Mouse (Mus musculus) splenic B cell, adult 2 months (primary cell): ENCODE results near the gene Fbxl14.

Experiments used
- DNase-seq: peaks from one replicate; pipeline ENCODE4 v3.0.0-alpha.2; 2011; ENCODE audit warnings: low read depth, low spot score
- H3K27me3 ChIP-seq: 2 replicates; pipeline ENCODE4 v1.6.1; 2012; ENCODE audit warnings: mild to moderate bottlenecking, low read length, moderate library complexity, mixed read lengths; ENCODE audit not compliant: control insufficient read depth, poor library complexity, insufficient read depth, severe bottlenecking
- H3K36me3 ChIP-seq: 2 replicates; pipeline ENCODE4 v1.6.1; 2012; ENCODE audit warnings: mild to moderate bottlenecking, low read length, moderate library complexity, mixed read lengths; ENCODE audit not compliant: control insufficient read depth, poor library complexity, insufficient read depth, severe bottlenecking

Fbxl14 gene

DNA sequence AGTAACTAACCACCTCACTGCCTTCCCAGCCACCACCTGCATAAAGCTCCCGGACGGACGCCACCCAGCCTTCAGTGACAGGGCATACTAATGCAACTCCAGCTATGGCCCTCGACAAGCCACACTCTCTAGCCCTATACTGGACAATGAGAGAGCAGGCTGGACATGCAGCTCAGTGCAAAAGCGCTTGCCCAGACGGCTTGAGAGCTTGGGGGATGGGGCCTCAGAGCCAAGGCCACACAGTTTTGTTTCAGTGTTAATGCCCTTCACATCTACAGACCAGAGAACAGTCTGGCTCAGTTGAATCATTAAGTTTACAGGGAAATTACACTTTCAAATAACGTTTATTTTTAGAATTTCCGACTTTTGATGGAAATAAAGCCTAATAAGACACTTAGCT is 21.3 kb upstream of the Fbxl14 start:
- no peak for DNase-seq
- Histone ChIP-seq H3K36me3 (no peaks in the 10 kb centered on the region), H3K27me3 (no peaks in the 10 kb centered on the region)

DNA sequence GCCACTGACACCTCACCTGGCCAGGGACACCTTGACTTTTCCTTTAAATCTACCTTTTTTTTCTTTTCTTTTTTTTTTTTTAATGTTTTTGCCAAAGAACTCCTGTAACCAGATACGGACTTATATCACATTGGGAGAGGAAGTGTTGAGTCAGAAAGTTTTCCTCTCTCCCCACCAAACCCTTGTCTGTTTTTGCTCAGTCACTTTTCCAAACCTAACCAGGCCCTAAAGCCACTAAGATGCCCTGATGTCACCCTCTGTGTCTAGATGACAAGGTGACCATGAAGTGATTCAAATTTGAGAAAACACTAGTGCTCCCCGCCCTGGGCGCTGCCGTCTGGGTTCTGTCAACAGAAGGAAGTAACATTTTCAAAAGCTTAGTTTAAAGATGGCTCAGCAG is 20.4 kb upstream of the Fbxl14 start:
- no peaks in the 10 kb centered on the region for H3K36me3 ChIP-seq
- no peaks in the 10 kb centered on the region for H3K27me3 ChIP-seq
- no peak for DNase-seq

DNA sequence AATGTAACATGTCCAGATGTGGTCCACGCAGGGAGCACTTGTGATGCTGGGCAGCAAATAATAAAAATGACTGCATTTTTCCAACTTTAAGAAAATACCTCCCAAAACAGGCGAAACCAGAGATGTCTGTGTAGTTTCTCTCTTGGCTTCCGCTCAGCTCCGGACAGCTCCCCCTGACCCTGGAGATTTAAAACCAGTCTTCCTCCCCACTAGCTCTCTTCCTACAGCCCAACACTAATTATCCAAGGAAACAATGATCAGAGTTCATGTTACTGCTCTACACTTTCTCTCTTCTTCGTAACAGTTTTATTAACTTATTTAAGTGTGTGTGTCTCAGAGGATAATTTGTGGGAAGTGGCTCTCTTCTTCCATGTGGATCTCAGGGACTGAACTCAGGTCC is 19.1 kb upstream of the Fbxl14 start:
- DNase-seq: no peak
- H3K36me3 ChIP-seq: no peaks in the 10 kb centered on the region
- no peaks in the 10 kb centered on the region for H3K27me3 ChIP-seq

DNA sequence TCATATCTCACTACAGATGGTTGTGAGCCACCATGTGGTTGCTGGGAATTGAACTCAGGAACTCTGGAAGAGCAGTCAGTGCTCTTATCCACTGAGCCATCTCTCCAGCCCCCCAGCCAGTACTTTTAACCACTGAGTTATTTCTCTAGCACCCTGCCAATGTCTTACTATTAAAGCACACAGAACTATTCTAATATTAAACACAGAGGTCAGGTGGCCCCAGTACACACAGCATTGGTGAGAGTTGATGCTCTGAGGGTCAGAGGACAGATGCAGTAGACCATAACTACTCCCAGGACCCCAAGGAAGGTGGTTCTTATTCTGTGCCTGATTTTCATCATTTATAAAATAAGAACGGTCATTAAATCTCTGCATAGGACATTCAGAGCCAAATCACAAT is 13.3 kb upstream of the Fbxl14 start:
- no peak for DNase-seq
- Histone ChIP-seq H3K27me3 (no peaks in the 10 kb centered on the region), H3K36me3 (no peaks in the 10 kb centered on the region)

DNA sequence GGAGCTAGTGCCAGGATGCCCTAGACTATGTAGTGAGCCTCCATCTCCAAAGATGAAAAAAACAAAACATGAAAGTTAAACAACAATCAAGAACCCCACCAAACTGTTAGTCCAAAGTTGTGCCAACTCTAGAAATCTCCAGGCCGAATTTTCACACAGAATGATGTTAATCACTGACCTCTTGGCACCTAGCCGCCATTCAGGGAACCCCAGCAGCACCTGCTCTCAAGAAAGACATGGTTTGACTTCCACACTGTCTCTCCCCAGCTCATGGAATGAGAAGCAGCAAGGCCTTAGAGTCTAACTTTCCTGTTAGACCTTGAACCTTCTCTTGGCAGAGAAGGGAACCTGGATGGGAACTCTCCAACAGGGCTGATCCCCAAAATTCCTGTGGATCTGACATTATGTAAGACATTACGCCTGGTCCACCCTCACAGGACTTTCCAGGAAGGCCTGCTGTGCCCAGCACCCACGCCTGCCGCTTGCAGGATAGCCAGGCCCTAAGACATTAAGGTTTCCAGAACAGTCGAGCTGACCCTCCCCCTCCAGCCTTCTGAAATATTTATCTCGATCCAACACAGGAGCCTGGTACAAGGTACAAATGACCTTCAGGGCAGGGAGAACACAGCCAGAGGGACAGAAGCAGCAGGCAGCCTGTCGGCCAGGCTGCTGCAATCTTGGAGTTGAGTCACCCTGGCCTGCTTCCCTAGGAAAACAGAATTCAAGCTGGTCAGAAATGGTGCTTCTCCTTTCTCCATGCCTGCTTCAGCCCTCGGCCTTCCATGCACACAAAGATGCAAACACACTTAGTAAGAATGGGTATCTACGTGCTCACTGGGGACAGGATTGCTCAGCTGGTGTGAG is 12.3 kb upstream of the Fbxl14 start:
- Histone ChIP-seq H3K27me3 (no peaks in the 10 kb centered on the region), H3K36me3 (no peaks in the 10 kb centered on the region)
- no peak for DNase-seq

DNA sequence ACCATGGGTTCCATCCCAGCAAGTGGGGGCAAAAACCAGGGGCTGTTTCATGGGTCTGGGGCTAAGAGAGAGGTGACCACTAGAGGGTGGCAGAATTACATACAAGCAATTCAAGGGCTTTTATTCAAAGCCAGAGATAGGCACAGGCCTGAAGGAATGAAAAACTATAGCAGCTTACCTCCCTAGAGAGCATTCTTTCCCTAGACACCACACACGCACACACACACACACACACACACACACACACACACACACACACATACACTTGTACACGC is 11.7 kb upstream of the Fbxl14 start:
- H3K27me3 ChIP-seq: no peaks in the 10 kb centered on the region
- DNase-seq: peak; percentile 25
- H3K36me3 ChIP-seq: no peaks in the 10 kb centered on the region

DNA sequence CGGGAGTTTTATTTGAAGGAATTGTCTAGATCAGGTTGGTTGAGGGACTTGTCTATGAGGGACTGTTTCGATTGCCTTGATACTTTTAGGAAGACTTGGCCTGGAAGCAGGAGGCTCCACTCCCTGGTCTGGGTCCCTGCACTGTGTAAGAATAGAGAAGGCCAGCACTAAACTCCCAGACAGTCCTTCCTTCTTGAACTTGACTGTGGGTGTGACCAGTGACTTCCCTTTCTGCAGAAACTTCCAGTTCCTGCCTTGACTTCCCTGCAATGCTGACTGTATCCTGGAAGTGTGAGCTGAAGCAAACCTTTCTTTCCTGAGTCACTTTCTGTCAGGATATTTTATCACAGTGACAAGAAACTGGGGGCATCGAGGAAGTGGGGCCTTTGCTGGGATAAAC is 8.7 kb upstream of the Fbxl14 start:
- no peaks in the 10 kb centered on the region for H3K27me3 ChIP-seq
- no peak for DNase-seq
- no peaks in the 10 kb centered on the region for H3K36me3 ChIP-seq

DNA sequence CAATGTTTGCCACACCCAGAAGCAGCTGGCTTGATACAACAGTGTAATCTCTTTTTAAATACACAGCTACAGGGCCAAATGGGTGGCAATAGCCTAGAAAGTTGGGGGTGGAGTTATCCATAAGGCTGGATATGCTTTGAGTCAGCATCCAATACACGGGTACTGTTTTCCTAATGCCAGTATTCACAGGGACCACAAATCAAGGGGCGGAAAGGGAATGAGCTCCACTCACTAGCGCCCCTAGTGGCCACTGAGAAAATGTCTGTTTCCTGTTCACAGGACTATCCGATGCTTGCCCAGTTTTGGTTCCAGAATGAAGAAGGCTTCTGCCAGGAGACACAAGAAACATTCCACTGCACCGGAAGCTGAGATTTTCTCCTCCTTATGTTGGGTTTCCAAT is 7.3 kb upstream of the Fbxl14 start:
- Histone ChIP-seq H3K36me3 (no peaks in the 10 kb centered on the region), H3K27me3 (no peaks in the 10 kb centered on the region)
- peak; percentile 70 for DNase-seq

DNA sequence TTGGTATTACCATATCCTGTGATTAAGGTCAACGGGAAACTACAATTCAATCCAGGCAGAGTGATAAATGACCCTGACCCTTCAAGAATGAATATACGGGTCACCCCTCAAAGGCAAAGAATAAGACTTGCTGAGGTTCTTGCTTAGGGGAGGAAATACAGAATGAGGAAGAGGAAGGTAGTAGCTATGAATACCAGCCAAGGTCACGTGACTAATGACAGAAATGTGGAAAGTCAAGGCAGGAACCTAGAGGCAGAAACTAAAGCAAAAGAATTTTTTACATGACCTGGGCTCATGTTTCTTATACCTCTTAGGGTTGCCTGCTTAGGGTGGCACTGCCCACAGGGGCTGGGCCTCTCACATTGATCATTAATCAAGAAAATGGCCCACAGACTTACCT is 6.8 kb upstream of the Fbxl14 start:
- Histone ChIP-seq H3K27me3 (no peaks in the 10 kb centered on the region), H3K36me3 (no peaks in the 10 kb centered on the region)
- peak; percentile 31 for DNase-seq

DNA sequence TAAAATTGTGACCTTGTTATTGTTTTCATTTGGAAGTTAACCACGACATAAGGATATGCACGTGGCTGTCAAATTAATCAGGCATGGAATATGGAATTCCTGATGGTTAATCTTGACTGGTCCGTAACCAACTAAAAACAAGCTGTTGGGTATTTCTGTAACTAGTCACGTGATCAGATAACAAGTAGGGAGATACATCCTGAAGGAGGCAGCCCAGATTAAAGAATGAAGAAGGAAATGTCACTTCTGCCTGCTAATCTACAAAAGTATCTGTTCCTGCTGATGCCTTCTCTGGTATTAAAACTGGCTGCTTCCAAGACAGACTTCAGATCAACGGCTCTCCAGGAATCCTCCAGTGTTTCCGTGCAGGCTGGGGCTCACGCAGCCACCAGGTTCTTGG is 6.0 kb upstream of the Fbxl14 start:
- H3K27me3 ChIP-seq: no peaks in the 10 kb centered on the region
- DNase-seq: no peak
- H3K36me3 ChIP-seq: no peaks in the 10 kb centered on the region

DNA sequence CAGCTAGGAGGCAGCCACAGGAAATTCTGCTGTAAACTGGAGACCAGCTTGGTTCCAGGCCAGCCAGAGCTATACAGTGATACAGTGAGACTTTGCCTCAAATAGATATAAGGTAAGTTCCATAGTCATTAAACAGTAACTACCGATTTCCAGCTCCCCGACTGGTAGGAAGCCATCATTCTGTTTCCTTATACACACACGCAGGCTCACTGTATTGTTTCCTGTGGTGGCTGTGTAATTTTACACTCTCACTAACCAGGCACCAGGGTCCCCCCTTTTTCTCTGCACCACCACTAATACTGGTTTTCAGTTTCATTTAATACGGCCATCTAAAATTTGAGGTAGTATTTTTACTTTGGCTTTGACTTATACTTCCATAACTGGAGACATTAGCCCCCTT is 5.5 kb upstream of the Fbxl14 start:
- no peaks in the 10 kb centered on the region for H3K27me3 ChIP-seq
- no peak for DNase-seq
- H3K36me3 ChIP-seq: no peaks in the 10 kb centered on the region

DNA sequence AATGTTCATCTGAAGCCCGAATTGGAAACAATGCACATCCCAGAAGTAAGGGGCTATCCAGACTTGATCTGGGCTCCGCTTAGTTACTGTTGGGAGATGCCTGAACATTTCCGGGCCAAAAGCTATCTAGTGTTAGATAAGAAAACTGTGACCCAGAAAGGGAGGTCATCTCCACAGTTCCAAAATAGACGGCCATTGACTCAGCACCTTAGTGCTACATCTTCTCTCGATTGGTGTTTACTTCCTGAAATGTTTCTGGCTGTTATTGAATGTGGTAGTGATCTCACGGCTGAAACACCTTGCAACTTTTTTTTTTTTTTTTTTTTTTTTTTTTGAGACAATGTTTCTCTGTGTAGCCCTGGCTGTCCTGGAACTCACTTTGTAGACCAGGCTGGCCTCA is 3.5 kb upstream of the Fbxl14 start:
- H3K36me3 ChIP-seq: no peaks in the 10 kb centered on the region
- DNase-seq: no peak
- no peaks in the 10 kb centered on the region for H3K27me3 ChIP-seq

DNA sequence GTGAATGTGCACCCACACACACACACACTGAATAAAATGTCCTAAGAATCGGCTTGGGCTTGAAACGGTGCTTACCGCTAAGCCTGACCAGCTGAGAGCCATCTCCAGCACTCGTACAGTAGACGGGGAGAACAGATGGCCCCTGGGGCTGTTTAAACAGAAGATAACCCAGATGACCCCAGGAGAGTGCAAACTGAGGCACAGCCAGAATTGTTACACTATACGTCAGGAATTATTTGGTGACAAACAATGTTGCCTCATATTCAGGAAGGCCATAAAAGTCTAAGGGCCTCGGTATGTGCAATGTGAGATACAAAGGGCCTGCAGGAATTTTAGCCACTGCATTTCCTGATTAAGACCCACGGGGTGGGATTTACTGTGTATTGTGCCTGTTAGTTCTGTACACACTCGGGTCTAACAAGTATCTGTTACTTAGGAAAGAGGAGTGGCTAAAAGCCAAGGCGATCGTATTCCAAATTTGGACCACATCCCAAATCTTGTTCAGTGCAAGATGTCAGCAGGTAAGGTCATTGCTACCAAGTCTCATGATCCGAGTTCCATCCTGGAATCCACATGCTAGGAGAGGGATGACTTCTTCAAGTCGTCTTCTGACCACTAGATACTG is 1.7 kb upstream of the Fbxl14 start:
- H3K27me3 ChIP-seq: no peaks in the 10 kb centered on the region
- DNase-seq: no peak
- no peaks in the 10 kb centered on the region for H3K36me3 ChIP-seq

DNA sequence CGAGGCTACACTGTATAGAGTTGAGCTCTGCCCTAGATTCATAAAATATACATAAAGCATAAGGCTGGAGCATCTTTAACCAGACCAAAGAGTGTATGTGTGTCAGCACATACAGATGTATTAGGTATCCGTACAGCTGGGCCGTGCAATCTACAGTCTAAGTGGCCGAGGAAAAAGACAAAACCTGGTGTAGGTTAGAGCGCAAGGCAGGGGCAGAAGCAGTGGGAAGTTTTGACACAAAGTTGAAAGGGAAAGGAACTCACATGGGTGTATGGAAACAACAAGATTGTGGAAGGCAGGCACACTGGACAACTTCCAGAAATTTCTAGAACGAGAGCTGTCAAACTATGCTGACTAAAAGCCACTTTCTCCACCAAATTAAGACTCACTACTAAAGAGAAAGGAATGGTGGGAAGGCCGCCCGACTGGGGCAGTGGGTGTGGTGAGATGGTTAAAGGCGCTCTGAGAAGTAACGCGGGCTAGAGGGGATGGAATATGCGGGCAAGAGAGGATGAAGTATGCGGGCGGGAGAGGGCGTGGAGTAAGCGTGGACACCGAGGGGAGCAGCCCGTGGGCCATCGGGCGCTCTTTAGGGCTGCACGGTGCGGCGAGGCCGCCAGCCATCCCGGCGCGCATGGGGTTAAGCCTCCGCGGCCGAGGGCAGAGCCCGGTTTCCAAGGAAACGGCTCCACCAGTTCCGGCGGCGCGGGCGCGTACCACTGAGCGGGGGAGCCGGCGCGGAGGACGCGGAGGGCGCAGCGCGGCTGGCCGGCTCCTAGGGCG is 717 bp upstream of the Fbxl14 start:
- Histone ChIP-seq H3K36me3 (no peaks in the 10 kb centered on the region), H3K27me3 (no peaks in the 10 kb centered on the region)
- DNase-seq: peak; percentile 83
